Mouse (Mus musculus) E14TG2a.4 (cell line): ENCODE data around the gene Nt5dc2.

ENCODE experiments used
- CTCF ChIP-seq: conservative IDR thresholded peaks from 2 replicates; pipeline ENCODE4 v1.5.1; 2014; ENCODE audit warnings: low read length
- NANOG ChIP-seq: IDR thresholded peaks from 2 replicates; pipeline ENCODE4 v1.6.1; 2014; ENCODE audit warnings: borderline replicate concordance, low read length, mixed read lengths
- POU5F1 ChIP-seq: IDR thresholded peaks from 2 replicates; pipeline ENCODE4 v1.6.1; 2014; ENCODE audit warnings: low read length, borderline replicate concordance

- no peak for TF ChIP-seq CTCF
- no peak for TF ChIP-seq NANOG
- no peak for TF ChIP-seq POU5F1
Measured at GRCm38 (mm10) chr14:31115522-31115921, 15.3 kb upstream of the Nt5dc2 start.
